Mouse (Mus musculus) NIH3T3 (cell line): ENCODE measurements around the gene Smarcb1.
"Not testable (repeated sequence)": the region's sequence is repeated elsewhere in the genome, so short reads cannot be mapped to it uniquely, and the experiment has no call there.

ENCODE experiments used
- DNase-seq: peaks from one replicate; pipeline ENCODE4 v3.0.0-alpha.2; 2012; ENCODE audit warnings: low read depth

The Smarcb1 gene

DNA sequence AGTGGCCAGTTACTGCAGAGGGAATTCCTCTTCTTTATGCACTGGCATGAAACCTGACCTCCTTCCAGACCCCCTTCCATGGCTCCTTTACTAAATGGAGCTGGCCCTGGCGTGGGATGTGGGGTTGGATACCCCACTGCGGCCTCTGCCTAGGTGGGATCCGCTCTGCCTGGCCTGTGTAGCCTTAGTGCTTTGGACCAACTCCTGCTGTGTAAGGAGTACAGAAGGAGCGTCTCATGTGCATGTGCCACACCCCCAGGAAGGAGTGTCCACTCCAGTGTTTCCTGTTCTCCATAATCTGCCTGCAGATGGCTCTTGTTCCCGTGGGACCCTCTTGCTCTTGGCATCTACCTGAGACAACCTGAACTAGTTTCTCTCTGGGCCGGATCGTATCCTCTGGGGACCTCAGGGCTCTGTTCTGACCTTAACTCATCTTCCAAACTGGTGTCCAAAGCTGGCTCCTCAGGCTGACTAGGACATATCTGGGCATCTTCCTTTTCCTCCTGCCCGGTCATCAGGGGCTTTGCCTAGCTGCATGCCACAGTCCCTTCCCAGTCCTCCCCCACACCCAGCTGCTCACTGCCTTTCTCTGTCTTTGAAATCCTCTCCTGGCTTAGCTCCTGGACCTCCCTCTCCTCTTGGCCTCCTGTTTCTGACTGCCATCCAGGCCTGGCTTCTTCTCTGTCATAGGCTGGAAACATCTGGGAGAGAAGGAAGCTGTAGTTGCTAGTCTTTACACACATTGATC, 31.8 kb downstream of the Smarcb1 start:
- DNase-seq = no peak

DNA sequence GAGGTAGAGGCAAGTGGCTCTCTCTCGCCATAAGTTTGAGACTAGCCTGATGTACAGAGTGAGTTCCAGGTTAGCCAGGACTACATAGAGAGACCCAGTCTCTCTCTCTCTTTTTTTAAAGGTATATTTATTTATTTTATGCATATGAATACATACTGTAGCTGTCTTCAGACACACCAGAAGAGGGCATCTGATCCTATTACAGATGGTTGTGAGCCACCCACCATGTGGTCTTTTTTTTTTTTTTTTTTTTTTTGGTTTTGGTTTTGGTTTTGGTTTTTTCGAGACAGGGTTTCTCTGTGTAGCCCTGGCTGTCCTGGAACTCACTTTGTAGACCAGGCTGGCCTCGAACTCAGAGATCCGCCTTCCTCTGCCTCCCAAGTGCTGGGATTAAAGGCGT, 33.9 kb downstream of the Smarcb1 start:
- not testable (repeated sequence) for DNase-seq

GRCm38 (mm10) chr10:75884742-75885141, 36.7 kb downstream of the Smarcb1 start:
- DNase-seq = no peak

DNA sequence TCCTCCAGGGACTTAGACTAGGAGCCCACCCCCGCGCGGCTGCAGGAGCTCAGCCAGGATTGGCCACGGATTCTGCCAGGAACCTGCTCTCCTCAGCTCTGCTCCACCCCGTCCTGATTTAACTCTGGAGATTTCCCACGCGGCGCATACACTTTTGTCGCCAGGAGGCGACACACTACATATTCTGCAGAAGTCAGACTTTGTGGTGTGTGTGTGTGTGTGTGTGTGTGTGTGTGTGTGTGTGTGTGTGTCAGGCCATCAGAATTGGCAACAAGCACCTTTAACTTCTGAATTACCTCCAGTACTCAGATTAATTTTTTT, 38.2 kb downstream of the Smarcb1 start:
- peak; percentile 77 for DNase-seq

- DNase-seq = no peak
These were observed 38.8 kb downstream of the Smarcb1 start for GRCm38 (mm10) chr10:75882433-75883231.

- no peak for DNase-seq
These were observed 39.6 kb downstream of the Smarcb1 start for GRCm38 (mm10) chr10:75881578-75882432.

- peak; percentile 84 for DNase-seq
These were observed 40.4 kb downstream of the Smarcb1 start for GRCm38 (mm10) chr10:75880771-75881577.

DNA sequence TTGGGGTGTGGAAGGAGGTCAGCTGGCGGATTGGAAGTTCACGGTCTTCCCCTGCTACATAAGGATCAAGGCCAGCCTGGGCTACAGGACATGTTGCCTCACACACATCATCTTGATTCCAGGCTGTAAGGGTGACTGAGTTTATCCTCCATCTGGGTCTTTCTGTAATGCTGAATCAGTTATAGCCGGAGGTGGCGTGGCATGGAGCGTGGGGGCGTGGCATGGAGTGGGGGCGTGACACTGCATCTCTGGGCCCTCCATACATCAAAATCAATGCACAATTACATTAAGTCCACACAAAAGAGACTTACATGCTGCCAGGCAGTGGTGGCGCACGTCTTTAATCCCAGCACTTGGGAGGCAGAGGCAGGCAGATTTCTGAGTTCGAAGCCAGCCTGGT, 41.1 kb downstream of the Smarcb1 start:
- no peak for DNase-seq

GRCm38 (mm10) chr10:75878836-75879235, 42.6 kb downstream of the Smarcb1 start:
- no peak for DNase-seq

- peak; percentile 32 for DNase-seq
These were observed 47.8 kb downstream of the Smarcb1 start for GRCm38 (mm10) chr10:75873543-75874170.

DNA sequence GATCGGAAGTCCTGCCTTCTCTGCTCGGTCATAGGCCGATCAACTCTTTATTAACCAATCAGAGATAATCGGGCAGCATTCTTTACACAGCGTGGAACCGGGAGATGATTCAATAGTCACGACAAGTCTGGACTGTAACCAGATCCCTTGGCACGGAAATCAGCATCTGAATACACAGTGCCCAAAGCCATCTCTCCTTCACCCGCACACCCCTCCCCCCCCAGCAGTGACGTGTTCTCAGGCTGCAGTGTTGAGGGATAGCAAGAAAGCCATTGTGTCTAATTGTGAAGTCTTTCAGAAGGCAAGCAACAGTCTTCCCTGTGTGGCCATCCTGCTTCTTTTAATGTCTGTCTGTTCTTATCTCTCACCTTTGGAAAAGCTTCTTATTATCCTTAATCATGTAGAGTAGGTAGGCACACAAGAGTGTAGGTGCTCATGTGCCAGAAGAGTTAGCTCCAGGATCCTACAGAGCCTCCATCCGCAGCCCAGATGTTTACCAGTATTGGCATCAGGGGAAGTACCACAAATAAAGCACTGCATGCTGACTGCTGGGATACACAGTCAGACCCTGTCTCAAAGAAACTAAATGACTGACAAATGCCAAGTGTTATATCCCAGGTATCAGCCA, 48.4 kb downstream of the Smarcb1 start:
- DNase-seq = peak; percentile 81

DNA sequence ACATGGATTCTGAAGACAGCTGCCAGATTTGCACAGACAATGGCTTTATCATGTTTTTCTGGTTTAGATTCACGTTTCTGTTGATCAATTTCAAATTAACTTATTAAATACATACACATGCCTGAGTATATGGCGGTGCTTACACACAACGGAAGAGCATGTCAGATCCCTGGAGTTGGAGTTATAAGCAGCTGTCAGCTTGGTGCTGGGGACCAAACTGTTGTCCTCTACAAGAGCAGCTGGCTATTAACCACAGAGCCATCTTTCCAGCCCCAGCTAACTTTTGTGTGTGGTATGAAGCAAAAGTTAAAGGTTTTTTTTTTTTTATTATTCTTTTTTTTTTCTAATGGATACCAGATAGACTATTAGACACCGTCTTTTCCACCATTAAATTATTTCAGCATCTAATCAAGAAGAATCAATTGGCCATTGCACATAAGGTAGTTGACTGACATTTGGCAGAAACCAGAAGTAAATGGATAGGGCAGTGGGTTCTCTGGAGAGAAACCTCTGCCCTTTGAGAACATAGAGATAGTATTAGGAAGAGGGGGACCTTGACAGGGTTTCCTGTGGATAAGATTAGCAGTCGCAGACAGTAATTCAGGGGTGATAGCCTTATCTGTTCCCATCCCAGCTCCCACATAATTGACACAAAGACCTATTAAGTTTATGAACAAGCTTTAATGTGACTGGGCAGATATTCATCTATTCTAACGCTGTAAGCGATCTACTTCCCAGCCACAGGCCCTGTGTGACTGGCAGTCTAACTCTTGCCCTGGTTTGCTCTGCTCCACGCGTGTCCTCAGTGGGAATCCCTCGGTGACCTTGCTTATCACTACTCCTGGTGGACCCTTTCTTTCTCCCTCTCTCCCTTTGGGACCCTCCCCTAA, 49.1 kb downstream of the Smarcb1 start:
- no peak for DNase-seq

DNA sequence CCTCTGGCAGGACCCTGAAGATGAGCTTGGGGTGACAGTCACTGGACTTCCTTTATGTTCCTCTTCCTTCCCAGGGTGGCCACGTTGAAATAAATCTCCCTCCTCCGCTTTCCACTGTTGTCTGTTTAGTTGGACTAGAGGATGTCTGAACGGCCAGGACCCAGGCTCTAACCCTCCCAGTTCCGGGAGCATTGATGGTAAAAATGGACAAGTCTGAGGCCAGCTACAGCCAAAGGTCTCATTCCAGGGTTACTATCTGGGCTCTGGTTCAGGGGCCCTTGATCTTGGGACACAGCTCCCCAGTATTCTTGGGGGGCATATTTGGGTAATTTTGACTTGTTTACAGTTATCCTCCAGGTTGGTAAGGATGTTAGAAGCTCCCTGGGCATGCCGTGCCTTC, 59.8 kb downstream of the Smarcb1 start:
- no peak for DNase-seq

- peak; percentile 28 for DNase-seq
These were observed 60.7 kb downstream of the Smarcb1 start for GRCm38 (mm10) chr10:75860746-75861145.

GRCm38 (mm10) chr10:75859786-75860470, 61.5 kb downstream of the Smarcb1 start, which contains the start of gene Mif:
Mif (minus strand) TSS chr10:75860240.
- DNase-seq = peak; percentile 96

- DNase-seq = peak; percentile 62
These were observed 62.2 kb downstream of the Smarcb1 start for GRCm38 (mm10) chr10:75859107-75859746.

- no peak for DNase-seq
These were observed 63.8 kb downstream of the Smarcb1 start for GRCm38 (mm10) chr10:75857598-75857997.

DNA sequence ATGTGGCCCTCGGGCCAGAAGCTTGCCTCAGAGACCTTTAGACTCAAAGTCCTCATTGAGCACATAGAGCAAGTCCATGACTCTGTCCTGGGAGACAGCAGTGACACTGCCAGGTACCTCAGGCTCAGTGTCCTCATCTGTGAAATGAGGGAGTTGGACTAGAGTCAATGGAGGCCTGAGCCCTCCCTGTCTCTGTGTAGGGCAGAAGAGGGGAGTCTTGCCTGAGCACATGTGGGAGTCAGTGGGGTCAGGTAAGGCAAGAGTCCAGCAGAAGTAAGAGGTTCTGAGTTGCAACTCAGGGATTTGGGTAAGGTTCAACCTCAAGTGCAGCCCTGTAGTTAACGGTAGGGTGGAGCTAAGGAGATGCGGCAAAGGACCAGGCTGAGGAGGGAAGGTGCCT, 64.4 kb downstream of the Smarcb1 start:
- no peak for DNase-seq
